Mouse (Mus musculus): ENCODE measurements around the gene Sult4a1.

- no peak for TF ChIP-seq CTCF (IDR thresholded peaks at IDR 0.05; ENCODE audit: insufficient read depth, low read depth, low read length)
- no peak for TF ChIP-seq POLR2A (IDR thresholded peaks at IDR 0.05; ENCODE audit: insufficient read depth, low read depth, low read length)
Measured at GRCm38 (mm10) chr15:84080069-84080468, 25.5 kb downstream of the Sult4a1 start.

Data from olfactory bulb, adult 2 months (tissue).